Mouse (Mus musculus): ENCODE measurements around the gene Snx9.

GRCm38 (mm10) chr17:5942156-5942555 is 101.0 kb downstream of the Snx9 start:
- no peak for TF ChIP-seq POLR2A (IDR thresholded peaks at IDR 0.05; ENCODE audit: extremely low read depth, insufficient read depth, low read length)
- TF ChIP-seq CTCF (IDR thresholded peaks at IDR 0.05; ENCODE audit: extremely low read depth, insufficient read depth, low read length) = no peak
